Mouse (Mus musculus): ENCODE data around the gene 1600014C23Rik.

GRCm38 (mm10) chr17:45696981-45697380, 36.7 kb downstream of the 1600014C23Rik start:
- TF ChIP-seq EP300 (IDR thresholded peaks at IDR 0.05; ENCODE audit: insufficient read depth, low read depth, low read length) (no peak), POLR2A (IDR thresholded peaks at IDR 0.05; ENCODE audit: insufficient read depth, low read length) (no peak), CTCF (IDR thresholded peaks at IDR 0.05; ENCODE audit: low read depth, low read length) (no peak)

Measured in ES-Bruce4 (cell line).